Mouse (Mus musculus): ENCODE data around the gene Ppbp.

Ppbp gene

GRCm38 (mm10) chr5:90768218-90768617 lies at the start of gene Ppbp:
Ppbp (plus strand) TSS chr5:90768518.
- DNase-seq (ENCODE audit: low spot score): no peak

GRCm38 (mm10) chr5:90722656-90723055 lies 45.7 kb upstream of the Ppbp start:
- no peak for DNase-seq (ENCODE audit: low spot score)

GRCm38 (mm10) chr5:90728254-90728653 lies 40.1 kb upstream of the Ppbp start:
- DNase-seq (ENCODE audit: low spot score): no peak

GRCm38 (mm10) chr5:90731480-90731879 lies 36.8 kb upstream of the Ppbp start:
- DNase-seq (ENCODE audit: low spot score): no peak

GRCm38 (mm10) chr5:90742029-90742428 lies 26.3 kb upstream of the Ppbp start:
- no peak for DNase-seq (ENCODE audit: low spot score)

- DNase-seq (ENCODE audit: low spot score): no peak
Measured at GRCm38 (mm10) chr5:90753934-90754333, 14.4 kb upstream of the Ppbp start.

- DNase-seq (ENCODE audit: low spot score): no peak
Measured at GRCm38 (mm10) chr5:90758020-90758605, 10.2 kb upstream of the Ppbp start.

- DNase-seq (ENCODE audit: low spot score): no peak
Measured at GRCm38 (mm10) chr5:90759077-90760065, 8.9 kb upstream of the Ppbp start, which contains the start of gene Cxcl5. Cxcl5 (plus strand) TSS chr5:90759360.

GRCm38 (mm10) chr5:90760303-90760702 lies 8.0 kb upstream of the Ppbp start:
- DNase-seq (ENCODE audit: low spot score): no peak

- DNase-seq (ENCODE audit: low spot score): no peak
Measured at GRCm38 (mm10) chr5:90760844-90761243, 7.5 kb upstream of the Ppbp start.

- no peak for DNase-seq (ENCODE audit: low spot score)
Measured at GRCm38 (mm10) chr5:90761834-90762233, 6.5 kb upstream of the Ppbp start.

- DNase-seq (ENCODE audit: low spot score): no peak
Measured at GRCm38 (mm10) chr5:90763912-90764665, 4.2 kb upstream of the Ppbp start.

- no peak for DNase-seq (ENCODE audit: low spot score)
Measured at GRCm38 (mm10) chr5:90765821-90766606, 2.3 kb upstream of the Ppbp start.

GRCm38 (mm10) chr5:90771369-90771768 lies 3.1 kb downstream of the Ppbp start:
- DNase-seq (ENCODE audit: low spot score): no peak

- DNase-seq (ENCODE audit: low spot score): no peak
Measured at GRCm38 (mm10) chr5:90771880-90772653, 3.7 kb downstream of the Ppbp start, which contains the start of gene Pf4. Pf4 (plus strand) TSS chr5:90772435.

- DNase-seq (ENCODE audit: low spot score): no peak
Measured at GRCm38 (mm10) chr5:90775562-90775961, 7.2 kb downstream of the Ppbp start.

GRCm38 (mm10) chr5:90777621-90778020 lies 9.3 kb downstream of the Ppbp start:
- DNase-seq (ENCODE audit: low spot score): no peak

- DNase-seq (ENCODE audit: low spot score): no peak
Measured at GRCm38 (mm10) chr5:90778856-90779255, 10.5 kb downstream of the Ppbp start.

- DNase-seq (ENCODE audit: low spot score): no peak
Measured at GRCm38 (mm10) chr5:90783697-90784096, 15.4 kb downstream of the Ppbp start.

GRCm38 (mm10) chr5:90785659-90786588 lies 17.6 kb downstream of the Ppbp start, which contains the start of gene Cxcl3:
Cxcl3 (plus strand) TSS chr5:90786103.
- no peak for DNase-seq (ENCODE audit: low spot score)

Measured in MN1 (cell line).